Mouse (Mus musculus) liver, postnatal 0 days (tissue): ENCODE data around the gene Gpx3.

Experiments
- CTCF ChIP-seq: sonication (generic); IDR thresholded peaks from 2 replicates; pipeline ENCODE4 v1.5.1; 2016; ENCODE audit warnings: antibody characterized with exemption, low read depth
- EP300 ChIP-seq: IDR thresholded peaks from 2 replicates; pipeline ENCODE4 v1.6.1; 2016; ENCODE audit warnings: antibody characterized with exemption, low read depth, mild to moderate bottlenecking

- TF ChIP-seq CTCF (no peak), EP300 (no peak)
These were observed 42.4 kb downstream of the Gpx3 start for GRCm38 (mm10) chr11:54944702-54945101.
